Mouse (Mus musculus) small intestine, adult 2 months (tissue): ENCODE data around the gene Kat7.

ENCODE experiments used
- CTCF ChIP-seq: fragments of 200-500 bp; IDR thresholded peaks from 2 replicates; pipeline ENCODE4 v1.5.1; 2012; ENCODE audit warnings: low read depth, mild to moderate bottlenecking, control low read depth, inconsistent platforms, low read length, moderate library complexity, mixed read lengths; ENCODE audit not compliant: insufficient replicate concordance, insufficient read length; ENCODE audit errors: extremely low read depth
- POLR2A ChIP-seq: fragments of 200-500 bp; IDR thresholded peaks from 2 replicates; pipeline ENCODE4 v1.6.1; 2012; ENCODE audit warnings: low read depth, mild to moderate bottlenecking, control low read depth, inconsistent platforms, low read length, moderate library complexity

DNA sequence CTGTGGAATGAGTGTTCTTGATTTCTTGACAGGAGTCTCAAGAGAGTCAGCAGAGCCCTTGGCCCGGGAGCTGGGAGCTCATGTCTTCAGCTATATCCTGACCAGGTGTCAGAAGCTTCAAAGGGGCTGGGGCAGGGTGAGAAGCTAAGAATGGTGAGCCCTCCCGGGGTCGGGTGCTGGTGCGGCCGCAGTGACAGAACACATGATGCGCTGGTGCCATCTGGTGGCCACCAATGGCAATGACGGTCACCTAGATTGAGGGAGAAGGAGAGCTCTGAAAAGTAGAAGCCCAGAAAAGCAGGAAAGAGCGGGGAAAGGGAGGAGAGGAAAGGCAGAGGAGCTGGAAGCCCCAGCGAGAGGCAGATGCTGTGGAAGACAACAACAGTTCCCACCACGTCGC lies 58.8 kb downstream of the Kat7 start:
- TF ChIP-seq CTCF (peak; percentile 88; the same call in 1 of the 2 replicates), POLR2A (no peak; the same call in 1 of the 2 replicates)
